Mouse (Mus musculus) brain, embryonic 14.5 days (tissue): ENCODE results near the gene Bcl2l1. TPM values are rescaled to one million over a fixed set of nuclear protein-coding genes. Genes with fewer than 3 reads are reported as not detected.

Source experiments
- DNase-seq: peaks from one replicate; pipeline ENCODE4 v3.0.0-alpha.2; 2011; ENCODE audit warnings: low read depth
- CTCF ChIP-seq: fragments of 200-500 bp; IDR thresholded peaks from 2 replicates; pipeline ENCODE4 v1.5.1; 2012; ENCODE audit warnings: inconsistent platforms, mild to moderate bottlenecking, moderate library complexity, borderline replicate concordance; ENCODE audit not compliant: insufficient read depth, insufficient read length; ENCODE audit errors: extremely low read depth
- POLR2A ChIP-seq: fragments of 200-500 bp; IDR thresholded peaks from 2 replicates; pipeline ENCODE4 v1.6.1; 2012; ENCODE audit warnings: mild to moderate bottlenecking, inconsistent platforms, borderline replicate concordance; ENCODE audit not compliant: poor library complexity, insufficient read depth, insufficient read length, severe bottlenecking; ENCODE audit errors: extremely low read depth
- polyA plus RNA-seq: library from polyadenylated mRNA; depleted of rRNA; stranded (reverse); fragments of >200 nt; gene quantifications from 2 replicates; pipeline ENCODE4 v1.2.3, GENCODE M21; 2012

Gene Bcl2l1
- polyA plus RNA-seq, 1 experiment: 129 TPM

DNA sequence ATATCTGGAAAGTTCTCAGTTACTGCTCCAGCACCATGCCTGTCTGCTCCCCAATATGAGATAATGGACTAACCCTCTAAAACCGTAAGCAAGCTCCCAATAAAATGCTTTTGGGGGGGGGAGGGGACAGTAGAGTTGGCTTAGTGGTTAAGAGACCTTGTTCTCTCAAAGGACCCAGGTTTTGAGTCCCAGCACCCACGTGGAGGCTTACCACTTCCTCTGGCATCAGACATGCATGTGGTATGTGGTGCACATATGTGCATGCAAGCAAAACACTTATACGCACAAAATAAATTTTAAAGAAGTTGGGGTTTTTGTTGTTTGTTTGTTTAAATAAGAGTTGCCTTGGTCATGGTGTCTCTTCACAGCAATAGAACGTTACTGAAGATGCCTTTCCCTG lies 56.2 kb downstream of the Bcl2l1 start:
- no peak for DNase-seq
- TF ChIP-seq CTCF (no peak), POLR2A (no peak)

DNA sequence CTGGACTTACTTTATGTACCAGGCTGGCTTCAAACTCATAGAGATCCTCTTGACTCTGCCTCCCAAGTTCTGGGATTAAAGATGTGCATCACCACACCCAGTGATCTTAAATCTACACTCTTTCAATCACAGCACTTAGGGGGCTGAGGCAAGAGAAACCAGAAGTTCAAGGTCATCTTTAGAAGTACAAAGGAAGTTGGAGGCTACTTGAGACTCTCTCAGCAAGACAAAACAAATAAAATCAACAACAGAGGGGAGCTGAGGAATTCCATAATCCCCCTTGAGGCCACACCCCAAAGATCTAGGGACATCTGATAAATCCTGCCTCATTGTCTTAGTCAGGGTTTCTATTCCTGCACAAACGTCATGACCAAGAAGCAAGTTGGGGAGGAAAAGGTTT lies 59.3 kb downstream of the Bcl2l1 start:
- TF ChIP-seq POLR2A (no peak), CTCF (no peak)
- DNase-seq: no peak

DNA sequence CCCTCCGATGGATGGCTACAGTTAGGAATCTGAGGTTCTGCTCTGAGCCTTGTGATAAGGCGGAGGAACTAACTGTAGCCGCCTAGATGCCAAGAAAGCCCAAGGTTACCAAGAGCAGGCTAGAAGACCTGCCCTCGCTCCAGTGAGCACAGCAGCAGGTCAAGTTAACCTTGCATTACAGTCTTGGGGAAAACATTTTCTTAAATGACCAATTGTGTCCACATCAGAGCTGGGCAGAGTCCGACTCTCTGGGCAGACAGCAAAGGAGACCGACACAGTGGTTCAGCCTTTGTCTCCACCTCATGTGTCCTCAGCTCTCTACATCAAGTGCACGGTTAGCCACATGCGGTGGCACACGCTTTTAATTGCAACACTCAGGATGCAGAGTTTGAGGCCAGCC lies 60.0 kb downstream of the Bcl2l1 start:
- TF ChIP-seq POLR2A: no peak
- TF ChIP-seq CTCF: no peak
- DNase-seq: no peak

GRCm38 (mm10) chr2:152769677-152770076 lies 61.9 kb downstream of the Bcl2l1 start:
- TF ChIP-seq CTCF: no peak
- TF ChIP-seq POLR2A: no peak
- no peak for DNase-seq

DNA sequence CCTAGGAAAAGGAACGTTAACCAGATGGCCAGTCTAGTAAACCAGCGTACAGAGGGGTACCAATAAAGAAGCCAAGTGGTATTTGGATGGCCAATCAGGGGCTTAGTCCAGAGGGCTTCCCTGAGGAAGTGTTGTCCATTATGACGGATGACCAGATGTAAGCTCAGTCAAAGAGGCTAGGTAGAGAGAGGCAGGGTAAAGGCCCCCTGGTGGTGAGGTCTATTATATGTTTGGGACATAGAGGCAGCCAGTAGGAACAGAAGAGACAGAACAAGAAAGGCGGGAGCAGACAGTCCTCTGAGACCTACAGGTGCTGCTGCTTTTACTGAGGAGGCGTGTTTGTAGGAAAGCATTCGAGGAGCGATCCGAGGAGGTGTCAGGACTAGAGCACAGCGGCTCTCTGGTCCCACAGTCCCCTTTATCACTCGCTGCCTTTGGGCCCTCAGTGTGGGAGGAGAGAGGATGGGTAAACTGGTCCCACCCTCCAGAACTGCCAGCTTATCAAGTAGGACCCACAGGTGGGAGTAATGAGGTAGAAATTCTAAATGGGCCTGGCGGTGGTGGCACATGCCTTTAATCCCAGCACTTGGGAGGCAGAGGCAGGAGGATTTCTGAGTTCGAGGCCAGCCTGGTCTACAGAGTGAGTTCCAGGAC lies 63.8 kb downstream of the Bcl2l1 start:
- DNase-seq: peak; percentile 28
- TF ChIP-seq POLR2A: no peak
- peak; percentile 41; the same call in 1 of the 2 replicates for TF ChIP-seq CTCF

DNA sequence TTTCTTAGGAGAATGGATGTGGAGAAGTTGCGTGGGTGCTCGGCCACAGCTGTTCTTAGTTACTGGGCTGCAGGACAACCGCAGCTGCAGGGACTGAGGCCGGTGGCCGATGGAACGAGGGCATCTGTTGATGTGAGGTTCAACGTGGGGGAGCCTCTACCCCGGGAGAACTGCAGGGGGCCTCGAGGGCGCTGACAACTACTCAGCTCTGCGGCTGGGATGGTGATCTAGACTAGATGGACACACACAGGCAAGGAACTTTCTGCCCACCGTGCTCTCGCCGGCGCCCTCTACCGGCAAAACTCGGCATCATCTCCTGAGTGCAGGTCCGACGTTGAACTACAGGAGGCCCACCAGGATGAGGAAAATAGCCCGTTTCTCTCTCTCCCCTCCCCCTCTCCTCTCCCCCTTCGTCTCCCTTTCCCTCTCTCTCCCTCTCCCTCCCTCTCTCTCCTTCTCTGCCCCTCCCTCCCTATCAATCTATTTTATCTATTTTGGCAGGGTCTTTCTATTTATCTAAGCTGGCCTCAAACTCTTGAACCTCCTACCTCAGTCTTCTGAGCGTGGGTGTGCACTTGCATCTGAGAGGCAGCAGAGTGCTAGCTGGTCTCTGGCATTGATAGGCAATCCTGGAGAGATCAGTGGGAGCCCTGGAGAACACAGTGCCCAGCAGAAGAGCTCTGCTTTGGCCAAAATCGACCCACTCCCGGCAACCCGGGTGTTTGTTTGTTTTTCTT lies 65.0 kb downstream of the Bcl2l1 start:
- peak; percentile 73 for DNase-seq
- no peak for TF ChIP-seq POLR2A
- TF ChIP-seq CTCF: peak; percentile 86

DNA sequence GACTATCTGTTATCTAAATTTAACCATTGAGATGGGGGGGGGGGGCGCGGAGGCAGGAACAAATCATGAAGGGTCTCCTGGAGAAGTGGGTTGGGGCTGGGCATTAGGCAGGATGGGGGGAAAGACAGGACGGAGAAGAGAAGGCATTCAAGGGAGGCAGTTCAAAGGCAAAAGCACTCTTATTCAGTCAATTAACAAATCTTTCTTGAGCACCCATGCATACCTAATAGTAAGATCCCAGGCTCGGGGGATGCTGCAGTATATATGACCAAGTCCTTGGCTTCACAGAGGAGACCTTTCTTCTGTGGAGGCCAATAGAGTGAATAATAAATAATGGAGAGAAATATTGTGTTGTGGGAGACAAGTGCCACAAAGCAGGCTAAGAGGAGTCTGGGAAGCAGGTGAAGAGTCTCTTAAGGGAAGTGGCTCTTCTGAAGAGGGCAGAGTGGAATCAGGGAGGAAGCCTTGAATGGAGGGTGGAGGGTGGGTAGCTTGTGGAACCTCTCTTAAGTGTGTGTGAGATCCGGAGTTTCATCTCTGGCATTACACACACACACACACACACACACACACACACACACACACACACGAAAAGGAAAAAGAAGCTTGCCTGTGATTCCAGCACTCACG lies 66.4 kb downstream of the Bcl2l1 start:
- no peak for TF ChIP-seq POLR2A
- TF ChIP-seq CTCF: no peak
- peak; percentile 45 for DNase-seq

DNA sequence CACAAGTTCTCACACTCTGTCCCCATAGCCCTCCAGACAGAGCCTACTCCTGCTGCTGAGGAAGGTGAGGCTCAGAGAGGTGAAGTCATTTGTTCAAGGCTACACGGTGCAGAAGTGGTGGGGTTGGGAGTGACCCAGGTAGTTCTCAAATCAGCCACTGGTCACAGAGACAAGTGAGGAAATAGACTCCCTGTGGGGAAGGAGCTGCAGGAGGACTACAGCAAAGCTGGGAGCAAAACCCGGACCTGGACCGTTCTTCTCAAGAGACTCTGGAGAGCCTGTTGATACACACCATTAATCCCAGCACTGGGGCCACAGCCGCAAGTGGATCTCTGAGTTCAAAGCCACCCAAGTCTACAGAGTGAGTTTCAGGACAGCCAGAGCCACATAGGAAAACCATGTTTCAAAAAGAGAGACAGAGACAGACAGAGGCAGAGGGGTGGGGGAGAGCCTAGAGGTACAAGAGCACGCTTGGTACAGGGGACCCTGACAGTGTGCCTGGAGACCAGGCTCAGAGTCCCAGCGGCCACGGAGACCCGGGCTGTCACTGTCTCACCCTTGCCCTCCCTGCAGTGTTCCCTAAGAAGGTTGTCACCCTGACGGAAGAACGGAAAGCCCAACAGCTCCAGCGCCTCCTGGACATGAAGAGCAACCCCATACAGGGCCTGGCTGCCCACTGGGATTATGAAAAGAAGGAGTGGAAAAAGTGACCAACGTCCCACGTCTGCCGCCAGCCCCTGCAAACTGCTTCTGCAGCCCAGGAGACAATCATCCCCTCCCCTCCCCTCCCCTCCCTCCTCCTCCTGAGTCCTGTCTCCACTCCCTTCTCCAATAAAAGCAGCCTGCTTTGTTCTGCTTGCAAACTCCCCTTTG lies 67.1 kb downstream of the Bcl2l1 start:
- no peak for TF ChIP-seq CTCF
- no peak for TF ChIP-seq POLR2A
- DNase-seq: peak; percentile 67

- TF ChIP-seq POLR2A (no peak), CTCF (no peak)
- DNase-seq: no peak
Measured at GRCm38 (mm10) chr2:152763310-152763709, 68.2 kb downstream of the Bcl2l1 start.

- no peak for DNase-seq
- TF ChIP-seq CTCF (no peak), POLR2A (no peak)
Measured at GRCm38 (mm10) chr2:152758351-152758750, 73.2 kb downstream of the Bcl2l1 start.

GRCm38 (mm10) chr2:152757478-152757877 lies 74.0 kb downstream of the Bcl2l1 start:
- peak; percentile 48 for DNase-seq
- TF ChIP-seq POLR2A (no peak), CTCF (no peak)
